Mouse (Mus musculus) natural killer cell, adult 2 months (primary cell): ENCODE measurements around the gene Nipsnap1.

Experiments used
- DNase-seq, 2 experiments: peaks; one replicate each; pipeline ENCODE4 v3.0.0; 2022; ENCODE audit warnings: low spot score in 2 of 2

Nipsnap1 gene

DNA sequence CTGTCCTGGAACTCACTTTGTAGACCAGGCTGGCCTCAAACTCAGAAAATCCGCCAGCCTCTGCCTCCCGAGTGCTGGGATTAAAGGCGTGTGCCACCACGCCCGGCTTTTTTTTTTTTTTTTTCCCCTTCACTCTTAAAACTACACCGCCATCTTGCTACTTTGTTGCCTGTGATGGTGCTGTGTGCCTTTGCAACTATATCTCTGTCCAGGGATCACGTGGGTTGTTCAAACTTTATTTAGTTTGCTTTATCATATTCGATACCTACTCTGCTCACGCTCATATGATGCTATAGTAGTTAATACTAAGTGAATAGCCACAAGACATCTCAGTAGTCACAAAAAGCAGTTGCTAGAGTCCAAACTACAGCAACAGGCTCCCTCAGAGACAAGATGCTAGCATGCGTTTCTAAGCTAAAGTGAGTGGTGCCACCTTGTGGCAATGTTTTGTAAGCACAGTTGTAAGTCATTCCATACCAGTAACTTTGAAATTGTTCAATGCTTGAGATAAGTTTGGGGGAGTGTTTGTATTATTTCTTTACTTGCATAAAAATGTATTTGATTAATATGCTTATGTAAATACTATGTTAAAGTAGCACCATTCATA lies 8.0 kb upstream of the Nipsnap1 start:
- DNase-seq = peak; percentile 56 to 69

DNA sequence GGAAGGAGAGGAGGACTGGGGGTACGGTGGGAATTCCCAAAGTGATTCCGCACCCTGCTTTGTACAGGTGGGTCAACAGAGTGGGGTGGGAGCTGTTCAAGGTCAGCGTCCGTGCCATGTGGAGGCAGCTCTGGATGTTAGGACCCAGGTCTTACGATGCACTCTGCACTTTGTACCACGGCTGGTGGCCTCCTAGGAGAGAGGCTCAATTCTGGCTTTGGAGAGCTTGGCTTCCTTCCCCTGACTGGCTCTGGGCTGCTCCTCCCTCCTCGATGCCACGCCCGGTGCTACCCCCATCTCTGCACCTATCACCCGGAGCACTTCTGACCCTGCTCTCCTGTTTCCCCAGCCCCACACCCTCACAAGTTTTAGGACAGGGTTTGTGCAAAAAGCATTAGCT lies 800 bp downstream of the Nipsnap1 start:
- no peak for DNase-seq

DNA sequence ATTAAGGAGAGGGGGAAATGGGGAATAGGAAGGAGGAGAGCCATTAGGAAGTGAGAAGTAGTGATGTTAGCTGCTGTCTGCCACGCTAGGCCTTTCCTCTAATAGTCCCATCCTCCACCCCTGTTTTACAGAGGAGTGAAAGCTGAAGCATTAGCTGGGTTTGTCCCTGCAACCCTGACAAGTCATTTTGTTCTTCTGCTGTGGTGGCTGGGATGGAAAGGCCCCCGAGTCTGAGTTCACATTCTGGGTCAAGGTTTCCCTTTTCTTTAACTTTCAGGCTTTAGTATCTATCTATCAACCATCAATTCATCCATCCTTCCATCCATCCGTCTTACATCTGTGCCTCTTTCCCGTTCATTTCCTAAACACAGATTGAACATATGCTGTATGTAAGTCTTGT lies 7.3 kb downstream of the Nipsnap1 start:
- DNase-seq = no peak

DNA sequence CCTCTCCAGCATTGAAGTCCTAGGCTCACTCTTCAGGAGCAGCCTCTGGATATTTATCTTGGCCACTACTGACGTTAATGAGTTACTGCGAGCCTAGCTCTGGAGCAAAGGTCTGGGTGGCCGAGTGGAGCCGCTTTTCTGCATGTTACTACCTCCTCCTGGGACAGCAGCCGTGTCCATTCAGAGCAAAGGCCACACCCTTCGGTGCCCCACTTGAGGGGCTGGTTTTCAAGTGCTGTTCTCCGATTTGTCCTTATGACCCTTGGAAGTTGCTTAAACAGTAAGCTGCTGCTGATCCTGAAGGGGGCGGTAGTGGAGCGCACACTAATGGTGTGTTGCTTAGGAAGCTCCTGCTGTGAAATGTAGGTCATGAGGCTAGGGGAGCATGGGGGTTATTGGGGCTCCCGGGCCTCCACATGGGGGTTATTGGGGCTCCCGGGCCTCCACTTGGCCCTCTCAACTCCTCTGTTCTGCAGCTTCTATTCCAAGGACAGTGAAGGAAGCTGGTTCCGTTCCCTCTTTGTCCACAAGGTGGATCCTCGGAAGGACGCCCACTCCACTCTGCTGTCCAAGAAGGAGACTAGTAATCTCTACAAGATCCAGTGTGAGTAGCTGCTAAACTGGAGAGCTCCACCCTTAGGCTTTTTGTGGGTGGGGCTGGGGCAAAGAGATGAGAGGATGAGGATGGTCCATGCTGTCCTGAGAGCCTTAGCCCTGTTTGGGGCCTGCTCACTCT lies 9.3 kb downstream of the Nipsnap1 start:
- DNase-seq = no peak

DNA sequence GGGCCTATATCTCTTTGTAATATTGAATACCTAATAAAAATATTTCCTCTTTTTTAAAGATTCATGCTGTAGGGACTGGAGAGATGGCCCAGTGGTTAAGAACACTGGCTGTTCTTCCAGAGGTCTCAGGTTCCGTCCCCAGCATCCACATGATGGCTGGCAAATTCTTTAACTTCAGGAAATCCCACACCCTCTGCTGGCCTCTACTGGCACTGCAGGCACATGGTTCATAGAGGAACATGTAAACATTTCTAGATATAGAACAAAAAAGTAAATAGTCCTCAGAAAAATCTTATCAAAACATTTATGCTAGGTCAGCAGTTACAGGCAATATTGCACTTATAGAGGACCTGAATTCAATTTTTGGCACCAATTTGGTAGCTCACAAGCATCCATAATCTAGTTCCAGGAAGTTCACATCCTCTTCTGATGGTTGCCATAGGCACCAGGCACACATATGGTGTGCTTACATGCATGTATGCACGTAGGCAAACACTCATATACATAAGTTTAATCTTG lies 11.7 kb downstream of the Nipsnap1 start:
- peak; percentile 27 to 47 for DNase-seq

DNA sequence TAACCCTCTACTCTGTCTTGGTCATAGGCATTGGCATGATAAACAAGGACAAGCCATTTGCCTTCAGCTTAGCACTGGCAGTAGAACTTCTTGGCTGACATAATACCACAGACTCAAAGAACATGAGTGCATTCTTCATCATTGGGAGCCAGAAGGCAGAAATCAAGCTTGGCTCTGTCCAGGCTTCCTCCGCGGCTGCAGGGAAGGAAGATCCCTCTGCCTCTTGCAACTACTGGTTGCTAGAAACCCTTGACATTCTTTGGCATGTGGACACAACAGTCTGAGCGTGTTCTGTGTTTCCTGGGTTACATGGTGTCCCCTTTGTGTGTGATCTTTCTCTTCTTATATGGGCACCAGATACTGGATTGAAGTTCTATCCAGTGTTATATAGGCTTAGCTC lies 13.2 kb downstream of the Nipsnap1 start:
- no peak for DNase-seq

DNA sequence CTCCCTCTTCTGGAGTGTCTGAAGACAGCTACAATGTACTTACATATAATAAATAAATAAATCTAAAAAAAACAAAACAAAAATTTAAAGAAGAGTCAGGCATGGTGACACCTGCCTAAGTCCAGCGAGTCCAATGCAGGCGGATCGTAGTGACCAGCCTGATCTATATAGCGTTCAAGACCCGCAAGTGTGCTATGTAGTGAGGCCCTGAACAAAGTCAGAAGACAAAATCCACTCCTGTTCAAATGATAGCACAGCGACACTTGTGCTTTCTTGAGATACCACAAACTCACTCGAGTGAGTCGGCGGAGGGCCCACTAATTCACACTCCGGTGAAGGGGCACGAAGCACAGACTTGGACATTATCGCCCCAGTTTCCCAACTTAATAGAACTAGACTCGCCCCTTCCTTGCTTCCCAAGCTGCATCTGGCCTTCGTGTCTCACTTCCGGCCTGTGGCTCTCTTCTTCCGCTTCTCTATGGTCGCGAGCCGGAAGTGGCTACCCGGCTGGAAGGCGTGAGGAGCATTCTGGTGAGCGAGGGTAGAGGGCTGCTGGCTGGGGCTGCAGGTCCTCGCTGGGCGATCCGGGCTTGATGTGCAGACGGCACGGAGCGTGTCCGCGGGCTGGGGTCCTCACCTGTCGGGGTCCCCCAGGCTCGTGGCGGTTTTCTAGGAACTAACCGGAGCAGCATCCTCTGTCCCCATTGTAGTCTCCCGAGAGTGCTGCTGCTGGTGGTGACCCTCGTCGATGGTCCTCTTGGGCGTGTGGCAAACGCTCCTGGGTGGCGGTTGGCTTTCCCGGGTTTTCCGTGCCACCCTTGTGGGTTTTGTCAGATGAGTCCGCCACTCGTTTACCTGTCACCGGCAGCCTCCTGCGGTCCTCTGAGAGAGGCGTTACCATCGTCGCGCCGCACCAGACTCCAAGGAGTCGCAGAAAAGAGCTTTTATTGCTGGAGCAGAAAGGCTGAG lies 21.4 kb downstream of the Nipsnap1 start, which contains the start of gene Thoc5:
Gene Thoc5 (plus strand): TSS at position 473 of the 969 bp plus-strand sequence.
- peak; percentile 80 to 81 for DNase-seq

DNA sequence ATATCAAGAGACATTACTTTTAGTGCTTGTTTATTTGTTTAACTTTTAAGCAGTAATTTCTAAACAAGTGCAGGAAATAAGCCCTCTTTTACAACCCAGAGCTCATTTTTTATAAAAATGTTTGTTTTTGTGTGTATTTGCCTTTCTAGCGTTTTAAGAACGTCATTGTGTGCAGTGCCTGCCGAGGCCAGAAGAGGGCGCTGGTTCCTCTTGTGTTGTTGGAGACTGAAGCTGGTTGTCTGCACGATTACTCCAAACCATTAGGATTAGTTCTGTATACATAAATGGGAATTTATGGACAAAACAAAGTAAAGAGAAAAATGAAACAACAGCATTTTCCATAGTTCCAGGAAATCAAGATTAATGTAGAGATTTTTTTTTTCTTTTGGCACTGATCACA lies 26.7 kb downstream of the Nipsnap1 start:
- peak in 1 of 2 experiments; percentile 21 for DNase-seq

DNA sequence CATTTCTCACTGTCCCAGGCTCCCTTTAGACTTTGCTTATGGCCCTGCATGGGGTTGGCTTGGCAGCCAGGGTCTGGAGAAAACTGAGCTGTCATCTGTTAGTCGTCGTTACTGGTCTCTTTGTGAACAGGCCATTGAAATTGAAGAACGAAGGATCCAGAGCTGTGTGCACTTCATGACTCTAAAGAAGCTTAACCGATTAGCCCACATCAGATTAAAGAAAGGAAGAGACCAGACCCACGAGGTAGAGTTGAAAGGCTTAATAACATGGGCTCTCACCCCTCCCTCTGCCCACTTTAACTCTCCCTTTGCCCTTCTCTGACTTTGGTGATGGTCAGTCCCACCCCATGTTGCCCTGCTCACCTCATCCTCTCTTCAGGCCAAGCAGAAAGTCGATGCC lies 28.2 kb downstream of the Nipsnap1 start:
- no peak for DNase-seq

DNA sequence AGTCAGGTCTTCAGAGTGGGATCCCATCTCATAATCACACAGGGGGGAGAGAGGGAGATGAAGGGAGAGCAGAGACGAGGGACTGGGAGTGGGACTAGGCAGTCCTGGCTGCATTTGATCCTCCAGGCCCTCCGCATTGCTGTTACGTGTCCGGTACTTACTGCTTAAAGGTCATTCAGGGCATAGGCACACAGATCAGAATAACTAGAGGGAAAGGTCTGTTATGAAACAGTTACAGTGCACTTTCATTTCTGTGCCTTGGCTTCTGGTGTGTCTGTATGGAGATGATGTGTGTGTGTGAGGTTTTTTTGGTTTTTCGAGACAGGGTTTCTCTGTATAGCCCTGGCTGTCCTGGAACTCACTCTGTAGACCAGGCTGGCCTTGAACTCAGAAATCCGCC lies 32.5 kb downstream of the Nipsnap1 start:
- no peak for DNase-seq

DNA sequence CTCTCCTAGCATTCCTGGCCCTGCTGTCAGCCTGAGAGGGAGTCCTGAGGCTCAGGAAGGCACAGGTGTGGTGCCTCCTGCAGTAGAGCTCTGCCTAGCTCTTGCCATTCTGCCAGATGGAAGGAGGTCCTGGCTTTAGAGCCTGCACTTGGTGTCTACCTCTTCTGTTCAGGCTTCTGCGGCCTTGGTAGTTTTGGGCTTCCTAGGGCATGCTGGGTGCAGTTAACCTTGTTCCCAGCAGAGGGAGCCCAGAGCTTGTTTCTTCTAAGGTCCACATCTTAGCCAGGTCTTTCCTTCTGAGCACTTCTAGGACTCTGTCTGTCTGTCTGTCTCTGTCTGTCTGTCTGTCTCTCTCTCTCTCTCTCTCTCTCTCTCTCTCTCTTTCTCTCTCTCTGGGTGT lies 42.3 kb downstream of the Nipsnap1 start:
- peak; percentile 8 to 32 for DNase-seq

DNA sequence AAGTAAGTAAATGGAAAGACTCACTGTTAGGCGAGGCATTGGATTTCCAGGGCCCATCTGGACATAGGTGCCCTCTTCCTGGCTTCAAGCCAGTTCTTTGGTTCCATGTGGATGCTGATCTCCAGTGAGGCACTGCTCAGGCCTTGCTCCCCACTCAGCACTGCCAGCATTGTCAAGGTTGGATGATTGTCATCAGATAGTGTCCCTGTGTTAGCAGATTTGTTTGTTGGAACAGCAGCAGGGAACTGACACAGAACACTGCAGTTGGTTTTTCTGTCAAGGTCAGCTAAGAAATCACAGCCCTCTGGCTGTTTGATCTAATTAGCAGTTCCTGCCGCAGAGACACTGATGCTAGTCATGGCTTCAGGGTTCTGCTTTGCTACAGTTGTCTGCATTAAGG lies 47.5 kb downstream of the Nipsnap1 start:
- no peak for DNase-seq

DNA sequence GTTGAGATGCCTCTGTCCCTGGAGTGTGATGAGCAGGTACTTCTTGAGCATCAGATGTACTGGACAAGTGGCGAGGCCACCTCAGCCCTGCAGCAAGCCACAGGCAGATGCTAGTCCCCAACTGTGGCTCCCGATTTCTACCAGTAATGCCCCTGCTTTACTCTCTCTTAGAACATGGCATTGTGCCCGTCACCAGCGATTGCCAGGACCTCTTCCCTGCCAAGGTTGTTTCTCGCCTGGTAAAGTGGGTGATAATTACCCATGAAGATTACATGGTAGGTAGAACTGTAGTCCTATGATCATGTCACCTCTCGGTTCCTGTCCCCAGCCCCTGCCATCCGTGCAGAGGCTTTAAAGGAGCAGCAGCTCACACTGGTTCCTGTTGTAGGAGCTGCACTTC lies 48.0 kb downstream of the Nipsnap1 start:
- DNase-seq = no peak

DNA sequence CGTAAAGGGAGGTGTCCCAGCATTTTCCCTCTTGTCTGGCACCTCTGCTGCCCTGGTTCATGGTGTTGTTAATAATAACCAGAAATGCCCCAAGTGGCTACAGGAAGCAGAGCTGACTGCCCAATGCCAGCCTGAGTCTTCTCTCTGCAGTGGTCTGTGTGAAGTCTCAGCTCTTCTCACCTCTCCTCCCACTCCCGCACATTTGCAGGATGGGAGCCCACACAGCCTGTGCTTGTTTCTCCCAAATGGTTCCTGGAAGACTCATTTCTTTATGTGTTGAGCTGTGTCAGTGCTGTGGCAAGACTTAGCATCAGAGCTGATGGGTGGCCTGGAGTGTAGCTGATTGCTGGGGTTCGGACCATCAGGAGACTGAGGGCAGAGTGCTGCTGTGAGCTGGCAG lies 53.5 kb downstream of the Nipsnap1 start:
- DNase-seq = no peak

DNA sequence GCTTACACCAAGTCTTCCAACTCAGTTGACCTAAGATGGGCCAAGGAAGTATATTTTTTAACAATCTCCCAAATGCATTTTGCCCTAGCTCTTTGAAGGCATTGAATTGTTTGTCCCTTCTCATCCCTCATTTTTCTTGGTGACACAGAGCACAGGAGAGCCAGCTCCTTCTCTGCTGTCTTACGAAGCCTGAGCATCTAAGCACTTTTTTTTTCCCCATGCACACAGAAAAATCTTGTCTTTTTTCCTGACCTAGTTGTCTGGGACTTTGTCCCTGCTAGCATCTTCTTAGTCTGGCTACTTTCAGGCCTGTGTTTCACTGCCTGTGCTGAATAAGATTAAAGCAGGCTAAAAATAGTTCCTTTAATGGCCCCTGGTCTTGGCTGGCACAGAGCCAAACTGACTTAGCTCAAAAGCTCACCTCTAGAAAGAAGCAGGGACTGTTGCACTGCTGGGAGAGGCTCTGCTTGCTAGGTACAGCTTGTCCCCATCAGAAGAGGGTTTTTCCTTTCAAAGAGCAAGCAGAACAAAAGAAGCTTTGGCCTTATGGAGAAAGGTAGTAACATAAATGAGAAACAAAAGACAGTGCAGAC lies 57.4 kb downstream of the Nipsnap1 start:
- no peak for DNase-seq

DNA sequence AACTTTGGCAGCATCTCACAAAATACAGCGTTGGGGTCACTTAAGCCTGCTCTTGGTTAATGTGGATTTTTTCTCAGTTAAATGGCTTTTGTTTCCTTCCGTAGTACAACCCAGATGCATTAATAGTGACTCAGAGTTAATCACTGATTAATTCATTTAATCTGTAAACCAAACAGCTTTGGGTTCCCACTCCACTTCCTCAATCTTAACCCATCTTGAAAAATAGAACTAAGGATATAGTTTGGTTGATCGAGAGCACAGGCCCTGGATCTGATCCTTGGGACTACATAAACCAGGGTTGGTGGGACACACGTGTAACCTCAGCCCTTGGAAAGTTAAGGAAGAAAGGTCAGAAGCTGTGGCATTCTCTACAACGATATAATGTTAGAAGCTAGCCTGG lies 62.5 kb downstream of the Nipsnap1 start:
- DNase-seq = no peak
